Mouse (Mus musculus) bone marrow macrophage, adult 2 months (primary cell): Measurements from ENCODE around the gene Slc2a6.

Experiments
- CTCF ChIP-seq: IDR thresholded peaks from 2 replicates; pipeline ENCODE4 v1.5.1; 2012; ENCODE audit warnings: low read depth, mild to moderate bottlenecking, low read length, moderate library complexity
- POLR2A ChIP-seq: IDR thresholded peaks from 2 replicates; pipeline ENCODE4 v1.6.1; 2012; ENCODE audit warnings: mild to moderate bottlenecking, low read depth, low read length, borderline replicate concordance

GRCm38 (mm10) chr2:27019530-27019929, 8.3 kb downstream of the Slc2a6 start:
- no peak for TF ChIP-seq POLR2A
- TF ChIP-seq CTCF, result no peak
